ENCODE assay signal across 24 mouse cellular contexts in the genomic region with DNA sequence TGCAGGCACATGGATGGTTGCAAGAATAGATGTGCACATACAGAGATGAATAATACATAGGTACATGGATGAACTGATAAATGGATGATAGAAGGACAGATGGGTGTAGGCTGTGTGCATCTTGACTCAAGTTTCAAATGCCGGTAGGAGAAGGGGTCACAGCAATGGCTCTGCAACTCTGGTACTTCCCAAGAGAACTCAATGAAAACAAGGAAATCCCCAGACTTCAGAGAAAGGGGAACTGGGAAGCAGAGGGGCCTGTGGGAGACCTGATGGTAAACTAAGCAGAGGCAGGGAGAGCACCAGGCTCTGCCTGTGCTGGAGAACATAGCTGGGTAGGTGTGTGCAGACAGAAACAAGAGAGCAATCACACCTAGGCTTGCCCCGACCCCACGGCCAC. TPM values are rescaled to one million over a fixed set of nuclear protein-coding genes. Genes with fewer than 3 reads are reported as not detected.
DNase-seq lines count a peak whose midpoint lies in the region; ATAC-seq and TF ChIP-seq lines count a peak whose summit lies in the region.
"Had no signal": no experiment of that assay in that cellular context is flagged by ENCODE, and none has a peak within 500 bp of the region (broad histone marks: within the 10 kb centered on the region; RNA-seq: fewer than 3 reads in every experiment).

No protein-coding gene starts in this region.

- peaks cover 49% of the 10 kb centered on the region for H3K4me1 ChIP-seq in bone marrow macrophage, adult 2 months (ENCODE audit: control insufficient read depth, insufficient read depth, low read length)
- H3K4me1 ChIP-seq: embryonic facial prominence, embryonic 13.5 days; embryonic facial prominence, embryonic 15.5 days; forebrain, embryonic 12.5 days had no signal

- no peak for TF ChIP-seq CTCF in bone marrow macrophage, adult 2 months (IDR thresholded peaks at IDR 0.05; ENCODE audit: low read depth, low read length)

- DNase-seq in heart, adult 11 months, result peak; percentile 80
- DNase-seq in heart, postnatal 36 days, result no peak
- peak; percentile 12 for DNase-seq in A20 (ENCODE audit: low read depth, low spot score)
- DNase-seq: adrenal gland, adult 8-10 months; adrenal gland, postnatal 14 days; adrenal gland, postnatal 36 days; cerebellum, adult 11 months; cerebellum, adult 18-20 months; cerebellum, adult 8-10 months; cerebellum, adult 9-11 months; cerebellum, postnatal 14 days; cerebellum, postnatal 36 days; embryo, embryonic 11 days had no signal

- H3K4me3 ChIP-seq in bone marrow macrophage, adult 2 months (ENCODE audit: insufficient read depth, low read length), result no peak overlapping the region
- H3K4me3 ChIP-seq: embryonic facial prominence, embryonic 13.5 days; embryonic facial prominence, embryonic 15.5 days; erythroblast, embryonic 14.5 days; forebrain, embryonic 10.5 days; forebrain, embryonic 12.5 days had no signal

- H3K27ac ChIP-seq in bone marrow macrophage, adult 2 months (ENCODE audit: insufficient read depth, low read depth, low read length), result peak overlapping the region; percentile 40; the same call in 1 of the 2 replicates
- H3K27ac ChIP-seq: embryonic facial prominence, embryonic 13.5 days; embryonic facial prominence, embryonic 15.5 days; forebrain, embryonic 10.5 days; forebrain, embryonic 12.5 days had no signal

- intact Hi-C loops in heart, postnatal 36 days (cut with DNase I), result no loop called here

- TF ChIP-seq POLR2A in bone marrow macrophage, adult 2 months (IDR thresholded peaks at IDR 0.05; ENCODE audit: borderline replicate concordance, low read depth, low read length), result no peak

- ATAC-seq in megakaryocyte-erythroid progenitor cell, adult 5-6 weeks (replicated peaks; ENCODE audit: low FRiP score, low TSS enrichment, poor library complexity, severe bottlenecking), result no peak
- ATAC-seq: activated CD4-positive, CD25-positive, alpha-beta regulatory T cell, adult 4 months; forebrain, embryonic 14.5 days; forebrain, embryonic 16.5 days; Patski had no signal

RNA-seq across cellular contexts. Expression of a gene that starts 8.8 kb away (rescaled TPM):
- 1 to 10 TPM; 2.5 to 2.6 TPM for total RNA-seq in heart, postnatal 36 days (2021)
- 161 and 193 TPM in 2 replicates for polyA plus RNA-seq in bone marrow macrophage, adult 2 months (2012; ENCODE audit: insufficient read depth, insufficient read length, missing spikeins)
- 0.11 and 2.9 TPM in 2 replicates for total RNA-seq in megakaryocyte-erythroid progenitor cell, adult 5-6 weeks (2014; fragmentation: Nextera tagmentation)
- 0.33 and 1.7 TPM in 2 replicates for total RNA-seq in megakaryocyte-erythroid progenitor cell, adult 5-6 weeks (2017)

RNA-seq across cellular contexts. Expression of a gene that starts 28.9 kb away (rescaled TPM):
- total RNA-seq in heart, postnatal 36 days (2021), result under 1 TPM; 0.68 to 0.86 TPM
- 66.8 and 71.4 TPM in 2 replicates for polyA plus RNA-seq in bone marrow macrophage, adult 2 months (2012; ENCODE audit: insufficient read depth, insufficient read length, missing spikeins)
- 2.4 TPM in 1 of 2 replicates, not detected in the other for total RNA-seq in megakaryocyte-erythroid progenitor cell, adult 5-6 weeks (2014; fragmentation: Nextera tagmentation)
- total RNA-seq in megakaryocyte-erythroid progenitor cell, adult 5-6 weeks (2017), result 0.30 TPM in 1 of 2 replicates, not detected in the other
- polyA plus RNA-seq: activated CD4-positive, CD25-positive, alpha-beta regulatory T cell, adult 4 months; forebrain, embryonic 14.5 days had no signal

Comparison
In these comparisons a context has a peak if more than half of its experiments do, and no peak if none do; other contexts are left out.
1. DNase-seq: peak in heart, adult 11 months (single experiment) and A20 (single experiment); none in heart, postnatal 36 days (0 of 2).